Comparison of ENCODE assay signal across 11 mouse cellular contexts in genomic region chr15:56344304-56344932, GRCm38 (mm10).
DNase-seq lines count a peak whose midpoint lies in the region; ATAC-seq and TF ChIP-seq lines count a peak whose summit lies in the region.
"Had no signal": no experiment of that assay in that cellular context is flagged by ENCODE, and none has a peak within 500 bp of the region (broad histone marks: within the 10 kb centered on the region; RNA-seq: fewer than 3 reads in every experiment).

No protein-coding gene starts in this region.

- peaks cover 3% of the 10 kb centered on the region; the same call in 1 of the 2 replicates for H3K4me1 ChIP-seq in hindbrain, embryonic 10.5 days (replicated peaks)
- 0 out of 2 replicates have a peak, but pooled peaks cover 6% of the 10 kb centered on the region for H3K4me1 ChIP-seq in neural tube, embryonic 13.5 days (replicated peaks)
- H3K4me1 ChIP-seq: embryonic facial prominence, embryonic 15.5 days; heart, embryonic 15.5 days; limb, embryonic 15.5 days had no signal

- no peak for DNase-seq in layer of hippocampus, adult 2 months (ENCODE audit: low spot score in 2 of 2)
- DNase-seq in layer of hippocampus, adult 9-11 months: no peak
- peak; percentile 17 for DNase-seq in R1 (ENCODE audit: low read depth, low spot score)
- DNase-seq in hindbrain, embryonic 10.5 days (ENCODE audit: low spot score): peak; percentile 18
- DNase-seq in cerebellum, adult 18-20 months: no peak
- no peak for DNase-seq in ovary, postnatal 10 days (ENCODE audit: low spot score)

- no peaks in the 10 kb centered on the region for H3K36me3 ChIP-seq in hindbrain, embryonic 10.5 days
- no peaks in the 10 kb centered on the region for H3K36me3 ChIP-seq in neural tube, embryonic 13.5 days
- H3K36me3 ChIP-seq: embryonic facial prominence, embryonic 15.5 days; heart, embryonic 15.5 days; limb, embryonic 15.5 days had no signal

- peak; percentile 96 for ATAC-seq in neural tube, embryonic 13.5 days (ENCODE audit: low read depth)
- ATAC-seq: activated CD4-positive, CD25-positive, alpha-beta regulatory T cell, adult 4 months had no signal

- H3K27me3 ChIP-seq in hindbrain, embryonic 10.5 days (ENCODE audit: insufficient read depth, poor library complexity, severe bottlenecking): no peaks in the 10 kb centered on the region
- no peaks in the 10 kb centered on the region for H3K27me3 ChIP-seq in neural tube, embryonic 13.5 days
- H3K27me3 ChIP-seq: embryonic facial prominence, embryonic 15.5 days; heart, embryonic 15.5 days; limb, embryonic 15.5 days had no signal

- no peaks in the 10 kb centered on the region for H3K9me3 ChIP-seq in hindbrain, embryonic 10.5 days
- H3K9me3 ChIP-seq in neural tube, embryonic 13.5 days: no peaks in the 10 kb centered on the region
- H3K9me3 ChIP-seq: embryonic facial prominence, embryonic 15.5 days; heart, embryonic 15.5 days; limb, embryonic 15.5 days had no signal

- H3K4me3 ChIP-seq in layer of hippocampus, adult 2 months: no peak overlapping the region
- H3K4me3 ChIP-seq in hindbrain, embryonic 10.5 days: no peak overlapping the region
- H3K4me3 ChIP-seq in neural tube, embryonic 13.5 days: no peak overlapping the region
- H3K4me3 ChIP-seq: embryonic facial prominence, embryonic 15.5 days; heart, embryonic 15.5 days; limb, embryonic 15.5 days had no signal

- 44% methylated on average over 4 of the region's 4 CpGs for WGBS in hindbrain, embryonic 10.5 days
- 9% methylated on average over 4 of the region's 4 CpGs for WGBS in neural tube, embryonic 13.5 days

- H3K27ac ChIP-seq in layer of hippocampus, adult 2 months: no peak overlapping the region
- no peak overlapping the region for H3K27ac ChIP-seq in hindbrain, embryonic 10.5 days
- no peak overlapping the region for H3K27ac ChIP-seq in neural tube, embryonic 13.5 days (replicated peaks)
- H3K27ac ChIP-seq: embryonic facial prominence, embryonic 15.5 days; heart, embryonic 15.5 days; limb, embryonic 15.5 days had no signal

- peak; percentile 67 for TF ChIP-seq CTCF in layer of hippocampus, adult 2 months (conservative IDR thresholded peaks at IDR 0.05)

- no peak overlapping the region for H3K9ac ChIP-seq in neural tube, embryonic 13.5 days
- H3K9ac ChIP-seq: embryonic facial prominence, embryonic 15.5 days; heart, embryonic 15.5 days; limb, embryonic 15.5 days had no signal

- H3K4me2 ChIP-seq in neural tube, embryonic 13.5 days: no peak overlapping the region
- H3K4me2 ChIP-seq: embryonic facial prominence, embryonic 15.5 days; heart, embryonic 15.5 days; limb, embryonic 15.5 days had no signal

Comparison
In these comparisons a context has a peak if more than half of its experiments do, and no peak if none do; other contexts are left out.
1. DNase-seq: peak in R1 (single experiment) and hindbrain, embryonic 10.5 days (single experiment); none in layer of hippocampus, adult 2 months (0 of 2), layer of hippocampus, adult 9-11 months (single experiment), cerebellum, adult 18-20 months (0 of 2) and ovary, postnatal 10 days (single experiment).